In the genomic region with DNA sequence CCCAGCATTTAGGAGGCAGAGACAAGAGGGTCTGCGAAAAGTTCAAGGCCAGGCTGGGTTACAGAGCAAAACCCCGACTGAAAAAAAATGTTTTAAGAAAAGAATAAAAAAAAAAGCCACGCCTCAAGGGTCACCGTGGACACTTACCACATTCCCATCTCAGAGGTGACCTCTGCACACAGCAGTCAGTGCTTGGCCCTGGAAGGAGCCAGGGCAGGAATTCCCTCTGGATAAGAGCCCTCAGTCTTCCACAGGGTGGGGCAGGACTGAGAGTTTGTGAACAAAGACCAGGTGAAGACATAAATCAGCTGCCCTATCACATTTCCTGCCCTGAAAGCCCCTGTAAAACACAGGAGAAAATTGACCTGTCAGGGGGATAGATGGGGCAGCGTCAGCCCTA, we compare ENCODE assay signal across 12 mouse cellular contexts. TPM values are rescaled to one million over a fixed set of nuclear protein-coding genes. Genes with fewer than 3 reads are reported as not detected.
DNase-seq lines count a peak whose midpoint lies in the region; ATAC-seq and TF ChIP-seq lines count a peak whose summit lies in the region.
"Had no signal": no experiment of that assay in that cellular context is flagged by ENCODE, and none has a peak within 500 bp of the region (broad histone marks: within the 10 kb centered on the region; RNA-seq: fewer than 3 reads in every experiment).

No protein-coding gene starts in this region.

- no peaks in the 10 kb centered on the region for H3K27me3 ChIP-seq in heart, adult 2 months (ENCODE audit: control insufficient read depth, insufficient read depth, low read length)
- no peaks in the 10 kb centered on the region for H3K27me3 ChIP-seq in kidney, postnatal 0 days (ENCODE audit: insufficient read depth, low read length)
- H3K27me3 ChIP-seq in limb, embryonic 10.5 days (ENCODE audit: low read depth, poor library complexity, severe bottlenecking): no peaks in the 10 kb centered on the region
- H3K27me3 ChIP-seq: Patski had no signal

- no peak for TF ChIP-seq EP300 in heart, adult 2 months (IDR thresholded peaks at IDR 0.05; ENCODE audit: insufficient read depth, low read depth, low read length)

- intact Hi-C loops in heart, adult 2 months (cut with DNase I): no loop called here

- 63% methylated on average over 5 of the region's 5 CpGs for WGBS in heart, adult 2 months
- WGBS in kidney, postnatal 0 days: 33% methylated on average over 5 of the region's 5 CpGs
- 35% methylated on average over 5 of the region's 5 CpGs for WGBS in limb, embryonic 10.5 days

- peak overlapping the region; percentile 89 for H3K27ac ChIP-seq in heart, adult 2 months
- peak overlapping the region; percentile 79 for H3K27ac ChIP-seq in kidney, postnatal 0 days
- H3K27ac ChIP-seq in ES-E14 (ENCODE audit: insufficient read depth, low read depth, low read length, poor library complexity, severe bottlenecking): no peak overlapping the region
- H3K27ac ChIP-seq in limb, embryonic 10.5 days: peak overlapping the region; percentile 80
- H3K27ac ChIP-seq in layer of hippocampus, adult 2 months: no peak overlapping the region

- no peak overlapping the region for H3K4me3 ChIP-seq in heart, adult 2 months
- H3K4me3 ChIP-seq in kidney, postnatal 0 days (replicated peaks; ENCODE audit: low read depth, low read length): no peak overlapping the region
- no peak overlapping the region for H3K4me3 ChIP-seq in ES-E14 (ENCODE audit: insufficient read depth in 1 of 2, low read depth in 1 of 2, low read length in 2 of 2, poor library complexity in 1 of 2, severe bottlenecking in 1 of 2)
- H3K4me3 ChIP-seq in limb, embryonic 10.5 days: peak overlapping the region; percentile 32
- no peak overlapping the region for H3K4me3 ChIP-seq in layer of hippocampus, adult 2 months

- no peaks in the 10 kb centered on the region for H3K36me3 ChIP-seq in heart, adult 2 months (ENCODE audit: control insufficient read depth, insufficient read depth, low read length)
- no peaks in the 10 kb centered on the region for H3K36me3 ChIP-seq in kidney, postnatal 0 days (ENCODE audit: insufficient read depth, low read length)
- no peaks in the 10 kb centered on the region for H3K36me3 ChIP-seq in ES-E14 (ENCODE audit: control insufficient read depth, insufficient read depth, low read length, poor library complexity, severe bottlenecking)
- H3K36me3 ChIP-seq in limb, embryonic 10.5 days: no peaks in the 10 kb centered on the region

- H3K79me2 ChIP-seq in heart, adult 2 months (replicated peaks; ENCODE audit: control insufficient read depth, insufficient read depth, low read length): no peaks in the 10 kb centered on the region

- peak overlapping the region; percentile 77 for H3K9ac ChIP-seq in heart, adult 2 months (ENCODE audit: low read depth, low read length)
- H3K9ac ChIP-seq in kidney, postnatal 0 days (ENCODE audit: low read depth, low read length): peak overlapping the region; percentile 28; the same call in 1 of the 2 replicates
- peak overlapping the region; percentile 31; the same call in 1 of the 2 replicates for H3K9ac ChIP-seq in ES-E14 (ENCODE audit: insufficient read depth, low read depth, low read length, poor library complexity, severe bottlenecking)
- H3K9ac ChIP-seq: liver, postnatal 0 days had no signal

- H3K4me2 ChIP-seq in kidney, postnatal 0 days (ENCODE audit: low read length): peak overlapping the region; percentile 23; the same call in 1 of the 2 replicates

- peaks cover 5% of the 10 kb centered on the region for H3K4me1 ChIP-seq in heart, adult 2 months (ENCODE audit: control insufficient read depth, insufficient read depth, low read length)
- peaks cover 29% of the 10 kb centered on the region; the same call in 1 of the 2 replicates for H3K4me1 ChIP-seq in kidney, postnatal 0 days (replicated peaks; ENCODE audit: insufficient read depth, low read length)
- H3K4me1 ChIP-seq in ES-E14 (ENCODE audit: control insufficient read depth in 2 of 2, insufficient read depth in 2 of 2, low read length in 2 of 2, poor library complexity in 1 of 2): peaks cover 13 to 38% of the 10 kb centered on the region in 2 experiments
- peaks cover 88% of the 10 kb centered on the region for H3K4me1 ChIP-seq in limb, embryonic 10.5 days

- no peak for TF ChIP-seq POLR2A in heart, adult 2 months (IDR thresholded peaks at IDR 0.05; ENCODE audit: insufficient read depth, low read depth, low read length)

- H3K9me3 ChIP-seq in kidney, postnatal 0 days (replicated peaks; ENCODE audit: low read length): no peaks in the 10 kb centered on the region
- no peaks in the 10 kb centered on the region for H3K9me3 ChIP-seq in ES-E14 (ENCODE audit: control insufficient read depth, insufficient read depth, low read depth, low read length)
- H3K9me3 ChIP-seq in limb, embryonic 10.5 days (replicated peaks): no peaks in the 10 kb centered on the region

- TF ChIP-seq CTCF in heart, adult 2 months (IDR thresholded peaks at IDR 0.05): no peak
- TF ChIP-seq CTCF in kidney, postnatal 0 days (IDR thresholded peaks at IDR 0.05; ENCODE audit: low read depth): no peak
- no peak for TF ChIP-seq CTCF in layer of hippocampus, adult 2 months (conservative IDR thresholded peaks at IDR 0.05)

- in situ Hi-C loops in ES-E14 (cut with MboI; ENCODE audit: low sequenced_read_pairs in 2 of 2, unreplicated experiment in 2 of 2): no loop called here

- ATAC-seq in kidney, postnatal 0 days (replicated peaks; ENCODE audit: low FRiP score, low read depth): no peak
- ATAC-seq: liver, postnatal 0 days; Patski had no signal

- no peak for DNase-seq in heart, adult 2 months
- DNase-seq in heart, adult 9 months (ENCODE audit: low spot score in 2 of 2): no peak
- peak; percentile 42 for DNase-seq in kidney, postnatal 0 days (ENCODE audit: low spot score)
- no peak for DNase-seq in kidney, postnatal 14 days
- DNase-seq in ES-E14 (ENCODE audit: low read depth, low spot score): no peak
- DNase-seq in limb, embryonic 10.5 days (ENCODE audit: low spot score): no peak
- DNase-seq in layer of hippocampus, adult 2 months (ENCODE audit: low spot score in 2 of 2): no peak
- no peak for DNase-seq in layer of hippocampus, postnatal 25 days (ENCODE audit: extremely low spot score in 1 of 2, low spot score in 1 of 2)
- DNase-seq: cerebellum, postnatal 10 days; gastrocnemius, postnatal 10 days; liver, postnatal 0 days had no signal

TF ChIP-seq in ES-E14, 5 proteins besides CTCF, POLR2A, EP300 and RAD21:
- TF ChIP-seq HCFC1 (IDR thresholded peaks at IDR 0.05; ENCODE audit: borderline replicate concordance, insufficient read depth, low read length) (no peak), MAFK (IDR thresholded peaks at IDR 0.05; ENCODE audit: insufficient read depth, low read depth, low read length) (no peak), ZNF384 (IDR thresholded peaks at IDR 0.05; ENCODE audit: low read depth, low read length) (no peak), ZC3H11A (IDR thresholded peaks at IDR 0.05; ENCODE audit: borderline replicate concordance, low read depth, low read length) (no peak), CHD2 (IDR thresholded peaks at IDR 0.05; ENCODE audit: low read depth, low read length) (no peak)

RNA-seq across cellular contexts. Expression of a gene that starts 12.9 kb away (rescaled TPM):
- total RNA-seq in heart, adult 2 months (2021): 10 to 100 TPM; 83.1 to 89.6 TPM
- 84.5 and 128 TPM in 2 replicates for polyA plus RNA-seq in heart, adult 2 months (2012; rRNA removed)
- 94.0 and 105 TPM in 2 replicates for polyA plus RNA-seq in kidney, postnatal 0 days (2015; fragmentation: Nextera tagmentation; extraction: Ambion mirVana)
- total RNA-seq in ES-E14 (2012; rRNA removed): 146 and 216 TPM in 2 replicates
- 99.6 and 99.8 TPM in 2 replicates for polyA plus RNA-seq in limb, embryonic 10.5 days (2016; fragmentation: Nextera tagmentation; extraction: Ambion mirVana)
- 10 to 100 TPM; 86.1 to 86.5 TPM for total RNA-seq in layer of hippocampus, adult 2 months (2021)
- total RNA-seq in layer of hippocampus, postnatal 25 days (2021): 10 to 100 TPM; 85.3 to 88.5 TPM

Comparison
In these comparisons a context has a peak if more than half of its experiments do, and no peak if none do; other contexts are left out.
1. H3K27ac ChIP-seq: peak in heart, adult 2 months (single experiment), kidney, postnatal 0 days (single experiment) and limb, embryonic 10.5 days (single experiment); none in ES-E14 (single experiment) and layer of hippocampus, adult 2 months (single experiment).
2. Peak in every context shown above with its lines, with median percentiles within 50 percentile points of each other: H3K9ac ChIP-seq.